Mouse (Mus musculus) c-Kit-positive CD71-positive TER-119-negative erythroid progenitor cells, embryonic 14.5 days (primary cell): ENCODE results near the gene Pdzd2.
"Not testable (repeated sequence)": the region's sequence is repeated elsewhere in the genome, so short reads cannot be mapped to it uniquely, and the experiment has no call there.

Source experiments
- DNase-seq: peaks from one replicate; pipeline ENCODE4 v3.0.0-alpha.2; 2013; ENCODE audit warnings: low read depth

Gene Pdzd2

DNA sequence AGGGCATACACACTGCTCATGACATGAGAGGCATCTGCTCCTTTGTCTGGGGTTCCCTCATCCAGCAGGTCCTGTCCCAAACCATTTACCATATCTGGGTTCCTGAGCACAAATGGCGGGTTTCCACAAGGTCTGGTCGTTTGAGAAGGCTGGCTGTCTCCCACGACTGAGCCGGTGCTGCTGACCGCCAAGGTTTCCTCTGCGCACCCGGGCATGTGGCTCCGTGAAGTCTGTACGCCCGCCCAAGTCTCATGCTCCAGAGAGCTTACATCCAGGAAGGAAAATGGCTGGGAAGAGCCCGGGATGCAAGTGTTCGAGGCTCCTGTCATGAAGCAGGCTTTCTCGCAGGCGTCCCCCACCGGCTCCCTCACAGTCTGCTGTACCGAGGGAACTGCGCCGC, 364.8 kb downstream of the Pdzd2 start:
- DNase-seq, result no peak

- no peak for DNase-seq
Observed at GRCm38 (mm10) chr15:12373918-12374317, 365.8 kb downstream of the Pdzd2 start.

GRCm38 (mm10) chr15:12373496-12373895, 366.2 kb downstream of the Pdzd2 start:
- DNase-seq, result no peak

DNA sequence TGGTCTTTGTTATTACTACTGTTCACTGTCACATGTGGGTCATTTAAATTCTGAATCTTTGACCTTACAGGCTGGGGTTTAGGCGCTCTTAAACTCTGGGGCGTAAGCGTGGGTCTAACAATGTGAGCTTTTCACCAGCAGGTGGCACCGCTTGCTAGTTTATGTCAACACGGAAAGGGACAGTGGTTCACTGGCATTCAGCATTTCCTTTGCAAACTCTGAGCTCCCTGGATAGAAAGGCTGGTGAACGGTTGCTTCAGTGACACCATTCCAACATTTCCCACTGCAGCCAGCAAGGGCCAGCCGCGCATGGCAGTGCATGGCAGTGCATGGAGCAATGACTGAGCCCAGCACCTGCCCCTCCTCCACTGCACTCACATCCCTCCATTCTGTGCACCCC, 368.5 kb downstream of the Pdzd2 start:
- peak; percentile 77 for DNase-seq

GRCm38 (mm10) chr15:12370096-12370495, 369.6 kb downstream of the Pdzd2 start:
- DNase-seq, result no peak

DNA sequence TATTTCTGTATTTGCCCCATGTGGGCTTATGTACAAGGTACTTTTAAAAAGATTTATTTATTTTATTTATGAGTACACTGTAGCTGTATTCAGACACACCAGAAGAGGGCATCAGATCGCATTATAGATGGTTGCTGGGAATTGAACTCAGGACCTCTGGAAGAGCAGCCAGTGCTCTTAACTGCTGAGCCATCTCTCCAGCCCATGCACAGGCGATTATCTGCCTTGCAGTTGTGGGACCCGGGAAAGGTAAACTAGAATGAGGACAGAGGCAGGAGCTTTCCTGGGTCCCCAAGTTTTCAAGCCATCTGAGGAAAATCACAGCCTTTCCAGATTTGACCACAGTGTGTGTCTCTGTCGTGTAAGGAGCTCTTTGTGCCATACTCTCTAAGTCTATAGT, 370.9 kb downstream of the Pdzd2 start:
- DNase-seq, result no peak

GRCm38 (mm10) chr15:12368357-12368756, 371.4 kb downstream of the Pdzd2 start:
- DNase-seq, result no peak

DNA sequence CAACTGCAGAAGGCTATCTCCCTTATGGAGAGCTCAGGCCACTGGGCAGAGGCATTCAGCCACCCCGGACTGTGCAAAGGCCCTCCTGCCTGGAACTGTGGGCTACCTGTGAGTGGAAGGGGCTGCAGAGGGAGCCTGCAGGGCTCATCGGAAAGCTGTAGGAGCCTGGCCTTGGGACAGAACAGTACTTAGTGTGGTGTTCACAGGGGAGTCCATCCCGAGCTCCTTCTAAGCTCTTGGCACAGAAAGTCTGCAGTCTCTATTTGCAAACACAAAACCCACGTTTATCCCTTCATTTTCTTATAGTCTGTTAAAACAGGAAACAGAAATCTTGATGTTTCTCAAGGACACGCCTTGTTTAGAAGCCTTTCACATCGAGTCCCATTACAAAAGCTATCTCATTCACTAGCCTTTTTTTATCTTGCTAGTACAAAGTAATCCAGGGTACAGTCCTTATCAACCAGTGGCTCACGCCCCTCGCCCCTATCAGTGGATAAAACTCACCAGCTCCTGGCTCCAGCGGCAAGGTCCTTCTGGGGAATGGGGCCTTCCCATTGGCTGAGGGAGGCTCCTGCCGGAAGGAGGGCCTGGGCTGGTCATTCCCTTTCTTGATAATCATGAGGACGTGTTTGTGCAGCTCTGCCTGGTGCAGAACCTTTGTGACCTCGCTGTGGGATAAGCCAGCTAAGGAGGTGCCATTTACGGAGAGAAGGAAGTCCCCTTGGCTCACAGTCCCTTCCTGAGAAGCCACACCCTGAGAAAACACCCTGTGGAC, 372.2 kb downstream of the Pdzd2 start:
- peak; percentile 78 for DNase-seq

GRCm38 (mm10) chr15:12366580-12367305, 373.0 kb downstream of the Pdzd2 start:
- DNase-seq, result not testable (repeated sequence)

DNA sequence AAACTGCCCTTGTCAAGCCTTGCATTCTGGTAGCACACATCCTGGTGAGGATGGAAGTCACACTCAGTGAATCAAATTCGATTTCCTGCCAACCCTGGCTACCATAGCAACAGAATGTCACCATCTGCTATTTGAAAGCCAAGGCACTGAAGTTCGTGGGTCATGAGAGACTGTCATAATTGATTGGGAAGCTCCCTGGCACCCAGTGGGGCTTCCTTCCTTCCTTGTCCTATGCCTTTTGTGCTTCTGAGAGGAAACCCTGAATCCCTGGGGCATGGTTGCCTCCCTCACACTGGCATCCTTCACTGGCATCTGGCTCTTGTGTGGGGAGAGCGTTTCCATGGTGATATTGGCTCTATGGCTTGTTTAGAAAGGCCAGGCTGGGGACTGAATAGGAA, 373.7 kb downstream of the Pdzd2 start:
- DNase-seq, result no peak

- no peak for DNase-seq
Observed at GRCm38 (mm10) chr15:12365416-12366071, 374.2 kb downstream of the Pdzd2 start.

GRCm38 (mm10) chr15:12364096-12364495, 375.6 kb downstream of the Pdzd2 start:
- DNase-seq, result no peak

DNA sequence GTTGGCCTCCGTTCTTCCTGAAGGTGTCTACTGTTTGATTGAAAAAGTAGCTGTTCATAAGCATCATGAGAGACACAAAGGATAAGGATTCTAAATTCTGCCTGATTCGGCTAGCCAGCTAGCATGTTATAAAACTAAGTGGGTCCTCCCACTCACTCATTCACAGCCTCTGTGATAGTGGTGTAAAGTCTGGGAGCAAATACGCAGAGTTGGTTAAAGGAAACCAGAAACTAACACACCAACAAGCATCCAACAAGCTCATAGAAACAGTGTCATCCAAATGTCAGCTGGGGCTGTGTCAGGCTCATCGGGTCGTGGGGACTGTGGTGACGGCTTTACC, 377.1 kb downstream of the Pdzd2 start:
- DNase-seq, result no peak

- DNase-seq, result no peak
Observed at GRCm38 (mm10) chr15:12362001-12362700, 377.6 kb downstream of the Pdzd2 start.

DNA sequence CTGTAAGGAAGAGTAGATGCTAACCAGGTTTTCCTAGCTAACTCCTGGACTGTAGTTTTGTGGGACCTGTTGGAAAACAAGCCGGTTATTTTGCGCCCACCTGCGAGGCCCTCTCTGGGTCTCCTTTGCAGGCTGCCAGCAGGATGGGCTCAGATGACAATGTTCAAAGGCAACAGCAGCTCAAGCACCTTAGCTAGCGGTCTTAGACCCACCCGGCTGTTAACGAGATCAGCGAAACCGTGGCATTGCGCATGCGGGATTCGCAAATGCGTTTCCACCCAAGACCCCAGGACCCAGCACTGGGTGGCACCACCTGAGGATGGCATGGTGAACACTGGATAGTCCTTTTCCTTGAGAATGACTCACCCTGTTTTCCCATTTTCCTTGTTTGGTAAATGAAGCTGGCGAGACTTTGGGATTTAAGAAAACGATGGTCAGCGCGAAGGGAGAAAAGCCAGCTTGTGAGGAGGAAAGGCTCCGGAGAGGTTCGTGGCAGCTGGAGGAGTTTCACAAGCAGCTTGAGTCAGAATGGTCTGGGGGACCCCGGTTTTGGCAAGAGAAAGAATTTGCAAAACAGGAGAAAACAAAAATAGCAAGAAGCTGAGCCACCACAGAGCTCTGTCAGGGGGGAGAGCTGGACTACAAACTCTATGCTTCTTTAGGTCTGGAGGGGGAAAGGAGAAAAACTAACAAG, 379.1 kb downstream of the Pdzd2 start:
- no peak for DNase-seq

DNA sequence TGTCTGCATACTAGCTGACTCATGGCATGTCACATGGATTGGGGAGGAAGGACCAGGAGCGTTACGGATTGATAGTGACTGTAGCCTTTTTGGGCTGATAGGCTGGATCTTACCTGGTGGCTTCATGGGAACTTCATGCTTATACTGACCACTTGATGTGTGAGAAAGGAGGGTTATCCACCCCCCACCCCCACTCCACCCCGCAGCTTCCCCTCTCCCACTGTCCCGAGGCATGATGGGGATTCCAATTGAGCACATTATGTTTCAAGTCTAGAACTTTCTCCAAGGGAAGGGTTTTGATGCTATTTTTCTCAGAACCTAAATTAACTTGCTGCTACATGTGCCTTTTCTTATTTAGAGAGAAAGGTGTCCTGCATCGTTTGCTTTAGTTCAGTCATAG, 381.3 kb downstream of the Pdzd2 start:
- no peak for DNase-seq

DNA sequence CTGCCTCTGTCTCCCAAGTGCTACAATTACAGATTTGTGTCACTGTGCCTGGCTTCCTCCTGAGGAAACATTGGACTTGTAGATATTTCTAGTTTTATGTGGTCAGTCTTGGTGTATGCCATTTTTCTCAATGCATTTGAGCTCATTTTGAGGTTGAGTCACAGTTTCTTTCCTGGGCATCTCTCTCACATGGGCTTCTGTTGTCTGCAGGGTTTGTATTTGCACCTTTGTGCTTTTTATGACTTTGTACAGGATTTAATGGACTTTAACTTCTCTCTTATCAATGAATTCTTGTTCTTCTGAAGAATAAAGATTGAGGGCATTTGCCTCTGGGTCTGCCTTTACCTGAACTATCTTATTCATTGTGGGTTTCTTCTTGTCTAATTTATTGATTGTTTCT, 382.3 kb downstream of the Pdzd2 start:
- DNase-seq, result no peak

- no peak for DNase-seq
Observed at GRCm38 (mm10) chr15:12355907-12356306, 383.8 kb downstream of the Pdzd2 start.

GRCm38 (mm10) chr15:12355261-12355660, 384.5 kb downstream of the Pdzd2 start:
- DNase-seq, result no peak

DNA sequence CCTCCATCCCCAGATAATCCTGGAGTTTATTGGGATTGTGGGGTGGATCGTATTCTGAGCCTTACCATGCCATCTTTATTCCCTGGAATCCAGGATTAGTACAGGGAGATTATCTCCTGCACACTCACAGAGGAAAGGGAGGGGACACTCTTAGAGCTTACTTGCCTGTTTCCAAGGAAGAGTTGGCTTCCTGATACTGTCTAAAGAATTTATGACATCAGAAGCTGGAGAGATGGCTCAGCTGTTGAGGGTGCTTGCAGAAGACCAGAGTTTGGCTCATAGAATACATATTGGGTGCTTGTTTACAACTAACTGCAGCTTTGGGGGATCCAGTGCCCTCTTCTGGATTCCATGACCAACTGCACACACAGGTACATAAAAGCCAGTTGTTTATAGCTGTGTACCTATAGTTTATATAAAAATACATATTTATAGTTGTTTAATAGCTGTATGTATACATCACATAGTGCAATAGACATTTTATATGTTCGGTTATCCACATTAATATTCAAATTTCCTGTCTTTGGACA, 385.4 kb downstream of the Pdzd2 start:
- DNase-seq, result no peak

GRCm38 (mm10) chr15:12351470-12351869, 388.3 kb downstream of the Pdzd2 start:
- no peak for DNase-seq

- no peak for DNase-seq
Observed at GRCm38 (mm10) chr15:12349840-12350239, 389.9 kb downstream of the Pdzd2 start.
